Mouse (Mus musculus): ENCODE data around the gene Gjb3. TPM values are rescaled to one million over a fixed set of nuclear protein-coding genes. Genes with fewer than 3 reads are reported as not detected.
A peak's percentile ranks its signal among the peaks of the same experiment; 100 is the strongest.

Gene Gjb3
- polyA plus RNA-seq, 1 experiment from 2014 or later = 3.1 TPM

DNA sequence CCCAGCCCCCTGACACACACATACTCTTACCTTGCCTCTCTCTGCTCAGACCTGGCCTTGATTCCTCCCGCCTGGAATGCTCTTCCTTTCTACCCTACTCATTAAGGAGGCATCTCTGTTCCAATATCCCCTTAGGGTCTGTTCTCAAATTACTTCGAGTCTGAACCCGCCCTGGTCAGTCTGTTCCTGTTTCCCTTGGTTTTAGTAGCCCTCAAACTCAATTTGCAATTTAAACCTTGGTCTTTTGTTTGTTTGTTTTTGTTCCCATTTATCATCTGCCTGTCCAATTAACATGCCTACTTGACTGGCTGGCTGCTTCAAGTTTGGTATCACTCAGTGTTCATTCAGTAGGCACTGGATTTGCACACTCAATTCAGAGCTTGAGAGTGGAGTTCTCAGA lies 1.6 kb downstream of the Gjb3 start:
- Histone ChIP-seq H3K4me3 (no peak overlapping the region), H3K9me3 (no peaks in the 10 kb centered on the region), H3K27ac (no peak overlapping the region; the same call in 1 of the 2 replicates), H3K27me3 (ENCODE audit: poor library complexity, severe bottlenecking) (peaks cover 86% of the 10 kb centered on the region), H3K4me1 (peaks cover 36% of the 10 kb centered on the region), H3K36me3 (replicated peaks) (no peaks in the 10 kb centered on the region)
- no peak for DNase-seq (ENCODE audit: extremely low spot score, low spot score)
- 16% methylated on average over 3 of the region's 3 CpGs for WGBS

GRCm38 (mm10) chr4:127328378-127328777 lies 2.3 kb downstream of the Gjb3 start:
- H3K27me3 ChIP-seq (ENCODE audit: poor library complexity, severe bottlenecking) = peaks cover 86% of the 10 kb centered on the region
- no peak for DNase-seq (ENCODE audit: extremely low spot score, low spot score)
- no peak overlapping the region for H3K27ac ChIP-seq
- no peak overlapping the region for H3K4me3 ChIP-seq
- H3K36me3 ChIP-seq (replicated peaks) = no peaks in the 10 kb centered on the region
- H3K4me1 ChIP-seq = peaks cover 33% of the 10 kb centered on the region
- no peaks in the 10 kb centered on the region for H3K9me3 ChIP-seq
- 72% methylated on average over 7 of the region's 7 CpGs for WGBS

DNA sequence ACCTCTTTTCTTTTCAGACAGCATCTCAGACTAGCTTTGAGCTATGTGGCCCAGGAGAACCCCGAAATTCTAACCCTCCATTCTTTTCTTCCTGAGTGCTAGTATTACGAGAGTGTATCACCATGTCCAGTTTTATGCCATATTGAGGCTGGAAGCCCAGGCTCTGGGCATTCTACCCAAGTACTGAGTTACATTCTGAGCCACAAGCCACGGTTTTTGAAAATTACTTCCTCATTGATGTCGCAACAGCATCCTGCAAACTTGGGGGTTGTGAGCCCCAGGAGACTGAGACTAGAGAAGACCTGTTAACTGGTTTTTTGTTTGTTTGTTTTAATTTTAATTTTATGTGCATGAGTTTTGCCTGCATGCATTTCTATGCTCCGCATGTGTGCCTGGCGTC lies 2.9 kb downstream of the Gjb3 start:
- no peak overlapping the region for H3K27ac ChIP-seq
- DNase-seq (ENCODE audit: extremely low spot score, low spot score) = no peak
- peaks cover 31% of the 10 kb centered on the region for H3K4me1 ChIP-seq
- H3K27me3 ChIP-seq (ENCODE audit: poor library complexity, severe bottlenecking) = peaks cover 81% of the 10 kb centered on the region
- no peak overlapping the region for H3K4me3 ChIP-seq
- 79% methylated on average over 6 of the region's 6 CpGs for WGBS
- no peaks in the 10 kb centered on the region for H3K9me3 ChIP-seq
- H3K36me3 ChIP-seq (replicated peaks) = no peaks in the 10 kb centered on the region

GRCm38 (mm10) chr4:127327258-127327657 lies 3.4 kb downstream of the Gjb3 start:
- H3K27me3 ChIP-seq (ENCODE audit: poor library complexity, severe bottlenecking) = peaks cover 76% of the 10 kb centered on the region
- 76% methylated on average over 7 of the region's 7 CpGs for WGBS

GRCm38 (mm10) chr4:127325276-127325675 lies 5.4 kb downstream of the Gjb3 start:
- WGBS = 89% methylated on average over 5 of the region's 5 CpGs
- Histone ChIP-seq H3K4me1 (peaks cover 15% of the 10 kb centered on the region), H3K27me3 (ENCODE audit: poor library complexity, severe bottlenecking) (peaks cover 56% of the 10 kb centered on the region), H3K4me3 (no peak overlapping the region), H3K9me3 (no peaks in the 10 kb centered on the region), H3K27ac (no peak overlapping the region), H3K36me3 (replicated peaks) (no peaks in the 10 kb centered on the region)
- DNase-seq (ENCODE audit: extremely low spot score, low spot score) = no peak

More at GRCm38 (mm10) chr4:127327258-127327657, 3.4 kb downstream of the Gjb3 start:
- DNase-seq (ENCODE audit: extremely low spot score, low spot score) = no peak
- Histone ChIP-seq H3K4me1 (peaks cover 28% of the 10 kb centered on the region), H3K36me3 (replicated peaks) (no peaks in the 10 kb centered on the region), H3K4me3 (no peak overlapping the region), H3K27ac (no peak overlapping the region), H3K9me3 (no peaks in the 10 kb centered on the region)

- WGBS = 7% methylated on average over 6 of the region's 6 CpGs
Observed at GRCm38 (mm10) chr4:127324759-127325158, 5.9 kb downstream of the Gjb3 start.

DNA sequence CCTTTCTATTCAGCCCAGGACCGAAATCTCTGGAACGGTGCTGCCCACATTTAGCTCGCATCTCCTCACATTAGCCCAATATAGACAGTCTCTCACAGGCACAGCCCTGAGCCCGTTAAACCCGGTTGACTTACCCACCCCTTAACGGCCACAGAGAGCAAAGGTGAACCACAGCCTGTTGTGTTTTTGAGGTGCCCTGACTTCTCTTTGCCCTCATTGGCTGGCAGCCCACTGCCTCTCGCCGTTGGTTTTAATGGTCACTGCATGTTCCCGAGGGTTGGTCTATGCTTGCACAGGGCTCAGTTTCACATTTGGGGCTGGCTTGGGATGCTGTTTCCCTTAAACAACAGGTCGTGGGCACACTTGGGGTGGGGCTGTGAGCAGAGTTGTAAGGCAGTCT lies 6.3 kb downstream of the Gjb3 start:
- H3K9me3 ChIP-seq = no peaks in the 10 kb centered on the region
- no peaks in the 10 kb centered on the region for H3K36me3 ChIP-seq (replicated peaks)
- no peak for DNase-seq (ENCODE audit: extremely low spot score, low spot score)
- H3K27me3 ChIP-seq (ENCODE audit: poor library complexity, severe bottlenecking) = peaks cover 46% of the 10 kb centered on the region
- WGBS = 78% methylated on average over 10 of the region's 10 CpGs
- H3K27ac ChIP-seq = no peak overlapping the region
- H3K4me3 ChIP-seq = no peak overlapping the region
- H3K4me1 ChIP-seq = peaks cover 5% of the 10 kb centered on the region

More at GRCm38 (mm10) chr4:127324759-127325158, 5.9 kb downstream of the Gjb3 start:
- Histone ChIP-seq H3K4me1 (peaks cover 10% of the 10 kb centered on the region), H3K36me3 (replicated peaks) (no peaks in the 10 kb centered on the region), H3K4me3 (no peak overlapping the region), H3K9me3 (no peaks in the 10 kb centered on the region), H3K27me3 (ENCODE audit: poor library complexity, severe bottlenecking) (peaks cover 51% of the 10 kb centered on the region), H3K27ac (no peak overlapping the region)
- DNase-seq (ENCODE audit: extremely low spot score, low spot score) = peak; percentile 84

DNA sequence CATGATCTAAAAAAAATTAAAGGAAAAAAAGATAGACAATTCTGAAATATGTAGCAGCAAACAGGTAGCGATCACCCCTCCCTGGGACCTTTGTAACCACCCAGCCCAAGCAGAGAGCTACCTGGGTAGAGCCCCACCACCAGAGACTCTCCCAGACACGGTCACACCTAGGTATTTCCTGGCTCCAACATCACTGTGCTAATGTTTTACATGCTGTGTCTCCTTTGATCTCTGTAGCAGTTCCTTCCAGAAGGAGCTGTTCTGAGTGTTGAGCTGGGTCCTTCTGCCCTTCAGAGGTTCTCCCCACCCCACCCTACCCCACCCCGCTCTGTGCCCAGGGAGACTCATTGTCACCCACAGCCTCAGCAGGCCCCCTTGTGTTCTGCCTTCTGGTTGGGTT lies 7.0 kb downstream of the Gjb3 start:
- no peaks in the 10 kb centered on the region; the same call in 1 of the 2 replicates for H3K4me1 ChIP-seq
- H3K27ac ChIP-seq = no peak overlapping the region
- H3K27me3 ChIP-seq (ENCODE audit: poor library complexity, severe bottlenecking) = peaks cover 40% of the 10 kb centered on the region
- DNase-seq (ENCODE audit: extremely low spot score, low spot score) = no peak
- H3K9me3 ChIP-seq = no peaks in the 10 kb centered on the region
- WGBS = 87% methylated on average over 3 of the region's 3 CpGs
- no peak overlapping the region for H3K4me3 ChIP-seq
- no peaks in the 10 kb centered on the region for H3K36me3 ChIP-seq (replicated peaks)

DNA sequence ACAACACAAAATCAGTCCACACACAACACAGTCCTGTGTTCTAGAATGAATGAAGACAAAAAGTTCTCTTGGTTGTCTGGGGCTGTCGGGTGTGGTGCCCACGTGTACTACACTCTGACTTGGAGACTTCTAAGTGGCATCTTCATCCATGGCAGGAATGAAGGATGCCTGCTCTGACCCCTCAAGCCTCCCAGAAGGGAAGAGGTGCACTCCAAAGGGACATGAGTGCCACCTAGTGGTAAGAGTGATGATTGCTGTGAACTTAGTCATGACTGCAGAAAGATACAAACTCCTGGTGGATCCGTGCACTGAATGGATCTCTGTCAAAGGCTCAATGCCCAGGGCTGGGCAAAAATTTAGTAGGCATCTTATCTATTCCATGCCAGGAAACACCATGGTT lies 11.0 kb downstream of the Gjb3 start:
- 7% methylated on average over 3 of the region's 3 CpGs for WGBS
- H3K27me3 ChIP-seq (ENCODE audit: poor library complexity, severe bottlenecking) = peaks cover 18% of the 10 kb centered on the region

GRCm38 (mm10) chr4:127317143-127317542 lies 13.5 kb downstream of the Gjb3 start:
- 54% methylated on average over 4 of the region's 4 CpGs for WGBS
- Histone ChIP-seq H3K4me3 (no peak overlapping the region), H3K9me3 (no peaks in the 10 kb centered on the region), H3K36me3 (replicated peaks) (no peaks in the 10 kb centered on the region), H3K27me3 (ENCODE audit: poor library complexity, severe bottlenecking) (peaks cover 39% of the 10 kb centered on the region), H3K27ac (no peak overlapping the region), H3K4me1 (peaks cover 23% of the 10 kb centered on the region)
- no peak for DNase-seq (ENCODE audit: extremely low spot score, low spot score)

More for the DNA sequence above, 11.0 kb downstream of the Gjb3 start:
- peak; percentile 47 for DNase-seq (ENCODE audit: extremely low spot score, low spot score)
- no peaks in the 10 kb centered on the region for H3K36me3 ChIP-seq (replicated peaks)
- no peaks in the 10 kb centered on the region for H3K9me3 ChIP-seq
- no peaks in the 10 kb centered on the region for H3K4me1 ChIP-seq
- no peak overlapping the region for H3K27ac ChIP-seq
- H3K4me3 ChIP-seq = no peak overlapping the region

DNA sequence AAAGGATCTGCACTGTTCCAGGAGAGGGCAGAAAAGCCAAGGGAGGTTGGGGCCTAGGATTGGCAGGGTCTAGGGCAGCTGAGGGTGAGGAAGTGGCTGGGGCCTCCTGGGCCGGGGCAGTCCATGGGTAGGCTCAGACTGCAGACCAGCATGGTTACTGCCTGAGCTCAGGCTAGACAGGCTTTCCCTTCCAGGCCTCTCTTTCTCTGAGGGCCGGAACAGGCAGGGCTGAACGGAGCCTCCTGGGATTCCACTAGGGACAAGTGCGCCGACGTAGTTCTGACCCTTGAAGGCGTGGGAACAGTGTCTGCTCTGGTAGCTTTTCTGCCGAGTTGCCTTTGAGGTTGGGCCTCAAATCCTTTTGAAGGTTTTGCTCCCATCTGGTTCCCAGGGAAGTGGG lies 14.9 kb downstream of the Gjb3 start:
- Histone ChIP-seq H3K4me1 (peaks cover 23% of the 10 kb centered on the region), H3K36me3 (replicated peaks) (no peaks in the 10 kb centered on the region), H3K27me3 (ENCODE audit: poor library complexity, severe bottlenecking) (peaks cover 53% of the 10 kb centered on the region), H3K9me3 (no peaks in the 10 kb centered on the region), H3K4me3 (no peak overlapping the region), H3K27ac (no peak overlapping the region)
- no peak for DNase-seq (ENCODE audit: extremely low spot score, low spot score)
- 88% methylated on average over 8 of the region's 8 CpGs for WGBS

GRCm38 (mm10) chr4:127314585-127314984 lies 16.1 kb downstream of the Gjb3 start:
- H3K4me1 ChIP-seq = peaks cover 23% of the 10 kb centered on the region
- H3K27me3 ChIP-seq (ENCODE audit: poor library complexity, severe bottlenecking) = peaks cover 57% of the 10 kb centered on the region
- no peak for DNase-seq (ENCODE audit: extremely low spot score, low spot score)
- no peaks in the 10 kb centered on the region for H3K36me3 ChIP-seq (replicated peaks)
- peak overlapping the region; percentile 60; the same call in 1 of the 2 replicates for H3K4me3 ChIP-seq
- H3K9me3 ChIP-seq = no peaks in the 10 kb centered on the region
- 43% methylated on average over 9 of the region's 9 CpGs for WGBS
- no peak overlapping the region for H3K27ac ChIP-seq

DNA sequence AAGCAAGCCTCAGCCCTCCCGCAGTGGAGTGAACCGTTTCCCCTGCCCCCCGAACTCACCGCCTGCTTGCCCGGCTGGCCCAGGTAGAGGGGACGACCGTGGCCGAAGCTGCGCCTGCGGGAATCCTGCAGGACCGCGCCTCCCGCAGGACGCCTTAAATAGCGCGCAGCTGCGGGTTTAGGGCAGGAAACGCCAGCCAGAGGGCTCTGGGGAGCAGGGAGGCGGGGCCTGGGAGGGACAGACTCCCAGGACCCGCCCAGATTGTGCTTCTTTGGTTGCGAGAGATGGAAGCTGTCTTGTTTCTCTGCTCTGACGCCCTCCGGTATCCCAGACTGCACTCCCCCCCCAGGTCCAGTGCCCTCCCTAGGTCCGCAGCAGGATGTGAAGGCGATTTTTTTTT lies 16.8 kb downstream of the Gjb3 start, which contains the start of gene Gja4:
Gene Gja4 (minus strand): TSS at position 179 of the 400 bp plus-strand sequence.
- Histone ChIP-seq H3K9me3 (no peaks in the 10 kb centered on the region), H3K27ac (peak within 1 kb of the TSS; percentile 63), H3K36me3 (replicated peaks) (no peaks in the 10 kb centered on the region), H3K4me3 (peak within 1 kb of the TSS; percentile 60), H3K4me1 (peaks cover 23% of the 10 kb centered on the region), H3K27me3 (ENCODE audit: poor library complexity, severe bottlenecking) (peaks cover 57% of the 10 kb centered on the region)
- under 1% methylated on average over 25 of the region's 25 CpGs for WGBS
- peak; percentile 57 for DNase-seq (ENCODE audit: extremely low spot score, low spot score)

GRCm38 (mm10) chr4:127312349-127312748 lies 18.3 kb downstream of the Gjb3 start:
- no peak overlapping the region for H3K4me3 ChIP-seq
- DNase-seq (ENCODE audit: extremely low spot score, low spot score) = no peak
- H3K27me3 ChIP-seq (ENCODE audit: poor library complexity, severe bottlenecking) = peaks cover 57% of the 10 kb centered on the region
- WGBS = 62% methylated on average over 24 of the region's 24 CpGs
- H3K36me3 ChIP-seq (replicated peaks) = no peaks in the 10 kb centered on the region
- H3K27ac ChIP-seq = no peak overlapping the region
- no peaks in the 10 kb centered on the region for H3K9me3 ChIP-seq
- H3K4me1 ChIP-seq = peaks cover 23% of the 10 kb centered on the region

Data from forebrain, embryonic 10.5 days (tissue).